Mouse (Mus musculus) kidney, adult 2 months (tissue): Measurements from ENCODE around the gene Rbbp6. TPM values are rescaled to one million over a fixed set of nuclear protein-coding genes. Genes with fewer than 3 reads are reported as not detected.

Source experiments
- DNase-seq: peaks from one replicate; pipeline ENCODE4 v3.0.0; 2021
- H3K27ac ChIP-seq: fragments of 200-500 bp; 2 replicates; pipeline ENCODE4 v1.5.1; 2012; ENCODE audit warnings: low read depth, low read length, control low read depth, inconsistent platforms; ENCODE audit not compliant: insufficient read depth
- H3K27me3 ChIP-seq: fragments of 200-500 bp; replicated peaks from 2 replicates; pipeline ENCODE4 v1.6.1; 2012; ENCODE audit warnings: mild to moderate bottlenecking, moderate library complexity, low read length, inconsistent platforms; ENCODE audit not compliant: control insufficient read depth, insufficient read depth
- H3K36me3 ChIP-seq: fragments of 200-500 bp; 2 replicates; pipeline ENCODE4 v1.6.1; 2012; ENCODE audit warnings: mild to moderate bottlenecking, moderate library complexity, low read length, inconsistent platforms; ENCODE audit not compliant: control insufficient read depth, insufficient read depth
- H3K4me1 ChIP-seq: fragments of 200-500 bp; 2 replicates; pipeline ENCODE4 v1.6.1; 2011; ENCODE audit warnings: low read length; ENCODE audit not compliant: control insufficient read depth, insufficient read depth
- H3K4me3 ChIP-seq: fragments of 200-500 bp; 2 replicates; pipeline ENCODE4 v1.5.1; 2011; ENCODE audit warnings: mild to moderate bottlenecking, low read depth, low read length, control low read depth; ENCODE audit not compliant: insufficient read depth
- CTCF ChIP-seq: fragments of 200-500 bp; conservative IDR thresholded peaks from 2 replicates; pipeline ENCODE4 v1.5.1; 2011; ENCODE audit warnings: low read depth, mild to moderate bottlenecking, control low read depth, low read length, moderate library complexity, mixed read lengths; ENCODE audit not compliant: insufficient read depth, insufficient read length
- POLR2A ChIP-seq: fragments of 200-500 bp; IDR thresholded peaks from one replicate; pipeline ENCODE4 v1.6.1; 2011; ENCODE audit warnings: low read depth, low read length, control low read depth
- WGBS: fragments of 180-500 bp; shearing (Covaris S2); methylation state at CpG from one replicate; pipeline ENCODE4 v1.1.7; 2018; 5-methylcytosine and 5-hydroxymethylcytosine counted together
- polyA plus RNA-seq: library from polyadenylated mRNA; depleted of rRNA; stranded (reverse); fragments of >200 nt; gene quantifications from 2 replicates; pipeline ENCODE4 v1.2.3, GENCODE M21; 2012

Gene Rbbp6
- polyA plus RNA-seq, 1 experiment = 11.1 TPM

DNA sequence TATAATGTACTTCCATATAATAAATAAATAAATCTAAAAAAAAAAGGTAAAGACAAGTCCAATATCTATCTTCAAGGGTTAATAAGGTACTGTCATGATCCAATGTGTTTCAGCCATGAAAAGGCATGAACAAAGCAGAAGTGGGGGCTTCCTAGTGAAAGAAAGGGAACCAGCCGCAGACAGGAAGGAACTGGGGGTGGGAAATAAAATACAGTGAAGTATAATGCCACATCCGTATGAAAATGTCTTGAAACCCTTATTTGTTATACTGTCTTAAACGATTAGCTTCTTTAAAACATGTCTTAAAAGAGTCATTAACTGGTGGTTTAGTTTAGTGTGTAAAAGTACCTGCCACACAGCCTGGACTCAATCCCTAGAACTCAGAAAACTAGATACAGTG lies 26.3 kb upstream of the Rbbp6 start:
- Histone ChIP-seq H3K36me3 (no peaks in the 10 kb centered on the region), H3K4me1 (no peaks in the 10 kb centered on the region), H3K27ac (no peak overlapping the region), H3K27me3 (no peaks in the 10 kb centered on the region), H3K4me3 (no peak overlapping the region)
- WGBS = 70% methylated on average over 3 of the region's 3 CpGs
- TF ChIP-seq CTCF (no peak), POLR2A (no peak)
- no peak for DNase-seq

DNA sequence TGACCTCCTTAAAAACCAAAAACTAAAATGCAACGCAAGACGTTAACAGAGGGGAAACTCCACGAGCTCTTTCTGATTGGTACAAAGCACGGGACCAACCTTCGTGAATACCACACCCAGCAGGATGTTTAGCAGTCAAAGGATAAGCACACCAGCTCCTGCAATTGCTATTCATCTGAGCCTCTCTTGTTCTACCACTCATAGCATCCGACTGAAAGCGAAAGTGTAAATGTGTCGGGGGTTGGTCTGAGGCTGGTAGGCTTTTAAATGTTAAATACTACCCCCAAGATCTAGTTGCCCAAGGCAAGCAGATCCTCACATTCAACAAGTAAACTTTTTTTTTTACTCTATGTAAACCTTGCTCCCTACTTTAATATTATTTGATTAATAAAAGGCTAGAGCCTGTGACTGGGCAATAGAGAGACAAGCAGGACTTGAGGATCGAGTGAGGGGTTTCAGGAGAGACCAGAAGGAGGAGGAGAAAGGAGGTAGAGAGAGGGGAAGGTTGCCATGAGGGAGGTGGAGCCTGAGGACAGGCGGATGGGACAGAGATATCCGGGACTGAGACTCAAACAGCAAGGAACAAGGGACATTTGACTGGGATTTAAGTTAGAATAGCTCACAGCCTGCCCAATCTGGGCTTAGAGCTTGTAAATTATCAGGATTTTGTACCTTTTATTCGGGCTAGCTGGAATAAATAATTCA lies 25.0 kb upstream of the Rbbp6 start:
- no peaks in the 10 kb centered on the region for H3K27me3 ChIP-seq
- no peaks in the 10 kb centered on the region for H3K36me3 ChIP-seq
- no peak for DNase-seq
- 15% methylated on average over 12 of the region's 12 CpGs for WGBS
- no peak for TF ChIP-seq POLR2A
- no peak for TF ChIP-seq CTCF
- no peaks in the 10 kb centered on the region for H3K4me1 ChIP-seq
- no peak overlapping the region for H3K4me3 ChIP-seq
- H3K27ac ChIP-seq = no peak overlapping the region

DNA sequence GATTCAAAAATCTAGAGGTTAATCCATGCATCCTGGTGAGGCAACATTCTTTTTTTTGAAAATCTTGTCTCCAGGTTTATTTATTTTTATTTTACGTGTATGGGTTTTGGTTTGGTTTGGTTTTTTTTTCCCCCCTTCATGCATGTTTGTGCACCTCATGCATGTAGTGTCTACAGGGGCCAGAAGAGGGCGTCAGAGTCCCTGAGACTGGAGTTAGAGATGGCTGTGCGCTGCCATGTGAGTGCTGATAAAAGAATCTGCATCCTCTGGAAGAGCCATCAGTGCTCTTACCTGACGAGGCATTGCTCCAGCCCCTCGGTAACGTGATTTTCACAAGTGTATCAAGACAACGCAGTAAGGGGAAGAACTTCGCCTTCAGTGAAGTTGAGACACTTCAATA lies 23.4 kb upstream of the Rbbp6 start:
- no peak overlapping the region for H3K27ac ChIP-seq
- H3K36me3 ChIP-seq = no peaks in the 10 kb centered on the region
- no peak overlapping the region for H3K4me3 ChIP-seq
- TF ChIP-seq CTCF = 0 out of 2 replicates have a peak, but pooled peaks have one; percentile 2
- no peak for TF ChIP-seq POLR2A
- H3K4me1 ChIP-seq = no peaks in the 10 kb centered on the region
- WGBS = 93% methylated on average over 8 of the region's 8 CpGs
- H3K27me3 ChIP-seq = no peaks in the 10 kb centered on the region
- no peak for DNase-seq

DNA sequence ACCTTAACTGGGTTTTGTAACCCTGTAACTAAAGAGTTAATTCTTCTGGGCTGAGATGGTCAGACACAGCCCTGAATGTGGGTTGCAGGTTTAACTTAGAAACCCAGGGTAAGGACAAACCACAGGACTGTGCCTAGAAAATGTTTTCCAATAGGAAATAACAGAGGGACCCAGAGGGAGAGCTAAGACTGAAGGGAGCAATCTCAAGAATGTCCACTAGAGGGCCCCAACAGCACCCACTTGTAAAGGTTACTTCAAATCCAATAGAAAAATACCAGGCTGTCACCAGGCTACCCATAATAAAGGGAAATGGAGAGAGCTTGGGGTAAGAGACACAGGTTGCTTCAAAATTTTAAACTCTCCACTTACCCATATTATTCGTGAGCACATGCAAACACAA lies 20.3 kb upstream of the Rbbp6 start:
- peak; percentile 82 for DNase-seq

DNA sequence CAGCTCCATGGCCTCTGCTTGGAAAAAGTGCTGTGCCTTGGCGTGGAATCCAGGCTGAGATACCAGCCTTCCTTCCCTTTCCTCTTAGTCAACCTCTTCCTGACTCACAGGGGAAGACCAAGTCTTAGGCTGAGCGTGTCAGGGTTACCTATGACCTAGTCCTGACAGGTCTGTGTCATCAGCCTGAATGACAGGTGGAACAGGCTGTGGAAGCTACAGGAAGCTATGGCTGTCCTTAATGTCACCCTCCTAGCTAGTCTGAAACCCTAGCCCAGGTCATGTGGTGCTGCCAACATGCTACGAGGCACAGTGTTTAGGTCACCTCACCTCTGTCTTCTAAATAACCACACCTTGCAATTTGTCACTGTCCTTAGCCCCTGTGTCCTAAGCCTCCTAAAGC lies 16.2 kb upstream of the Rbbp6 start:
- 69% methylated on average over 3 of the region's 3 CpGs for WGBS
- Histone ChIP-seq H3K27ac (no peak overlapping the region), H3K36me3 (no peaks in the 10 kb centered on the region), H3K4me3 (no peak overlapping the region), H3K4me1 (no peaks in the 10 kb centered on the region), H3K27me3 (no peaks in the 10 kb centered on the region)
- DNase-seq = no peak
- TF ChIP-seq POLR2A (no peak), CTCF (no peak)

More for the DNA sequence above, 20.3 kb upstream of the Rbbp6 start:
- Histone ChIP-seq H3K27ac (no peak overlapping the region), H3K4me1 (no peaks in the 10 kb centered on the region), H3K4me3 (no peak overlapping the region), H3K27me3 (no peaks in the 10 kb centered on the region), H3K36me3 (no peaks in the 10 kb centered on the region)
- WGBS = 2% methylated on average over 1 of the region's 1 CpGs
- TF ChIP-seq POLR2A (no peak), CTCF (peak; percentile 51)

DNA sequence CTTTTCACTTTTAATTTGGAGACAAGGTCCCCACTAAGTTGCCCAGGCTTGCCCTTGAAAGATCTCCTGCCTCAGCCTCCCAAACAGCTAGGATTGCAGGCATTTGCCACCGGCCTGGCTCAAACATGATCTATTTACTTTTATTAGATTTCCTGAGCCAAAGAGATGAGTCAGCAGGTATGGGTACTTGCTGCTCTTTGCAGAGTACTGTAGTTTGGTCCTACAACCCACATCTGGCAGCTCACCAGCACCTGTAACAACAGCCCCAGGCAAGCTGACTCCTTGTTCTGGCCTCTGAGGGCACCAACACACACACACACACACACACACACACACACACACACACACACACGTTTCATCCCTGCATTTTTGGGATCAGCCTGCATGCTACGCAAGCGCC lies 14.0 kb upstream of the Rbbp6 start:
- H3K27me3 ChIP-seq = no peaks in the 10 kb centered on the region
- TF ChIP-seq POLR2A (no peak), CTCF (no peak)
- no peaks in the 10 kb centered on the region for H3K4me1 ChIP-seq
- H3K36me3 ChIP-seq = no peaks in the 10 kb centered on the region
- H3K27ac ChIP-seq = no peak overlapping the region
- no peak overlapping the region for H3K4me3 ChIP-seq
- 67% methylated on average over 4 of the region's 4 CpGs for WGBS
- DNase-seq = no peak

DNA sequence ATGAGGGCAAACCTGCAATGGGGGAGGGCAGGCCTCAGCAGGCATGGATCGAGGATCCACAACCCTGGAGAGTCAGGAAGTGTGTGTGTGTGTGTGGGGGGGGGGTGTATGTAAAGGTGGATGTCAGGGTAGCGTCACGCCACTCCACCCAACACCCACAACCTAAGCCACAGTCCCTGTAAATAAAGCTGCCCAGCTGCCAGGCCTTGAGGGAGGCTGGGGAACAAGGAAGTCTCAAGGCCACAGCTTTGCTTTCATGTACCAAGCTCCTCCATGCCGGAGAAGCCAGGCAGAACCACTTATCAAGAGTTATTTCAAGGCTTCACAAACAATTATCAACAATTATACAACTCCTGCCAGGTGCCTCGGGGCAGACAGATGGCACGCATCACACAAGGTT lies 13.4 kb upstream of the Rbbp6 start:
- 60% methylated on average over 6 of the region's 6 CpGs for WGBS
- H3K4me1 ChIP-seq = no peaks in the 10 kb centered on the region
- no peak overlapping the region for H3K4me3 ChIP-seq
- no peak overlapping the region for H3K27ac ChIP-seq
- no peak for DNase-seq
- TF ChIP-seq POLR2A = no peak
- no peak for TF ChIP-seq CTCF
- no peaks in the 10 kb centered on the region for H3K27me3 ChIP-seq
- no peaks in the 10 kb centered on the region for H3K36me3 ChIP-seq

DNA sequence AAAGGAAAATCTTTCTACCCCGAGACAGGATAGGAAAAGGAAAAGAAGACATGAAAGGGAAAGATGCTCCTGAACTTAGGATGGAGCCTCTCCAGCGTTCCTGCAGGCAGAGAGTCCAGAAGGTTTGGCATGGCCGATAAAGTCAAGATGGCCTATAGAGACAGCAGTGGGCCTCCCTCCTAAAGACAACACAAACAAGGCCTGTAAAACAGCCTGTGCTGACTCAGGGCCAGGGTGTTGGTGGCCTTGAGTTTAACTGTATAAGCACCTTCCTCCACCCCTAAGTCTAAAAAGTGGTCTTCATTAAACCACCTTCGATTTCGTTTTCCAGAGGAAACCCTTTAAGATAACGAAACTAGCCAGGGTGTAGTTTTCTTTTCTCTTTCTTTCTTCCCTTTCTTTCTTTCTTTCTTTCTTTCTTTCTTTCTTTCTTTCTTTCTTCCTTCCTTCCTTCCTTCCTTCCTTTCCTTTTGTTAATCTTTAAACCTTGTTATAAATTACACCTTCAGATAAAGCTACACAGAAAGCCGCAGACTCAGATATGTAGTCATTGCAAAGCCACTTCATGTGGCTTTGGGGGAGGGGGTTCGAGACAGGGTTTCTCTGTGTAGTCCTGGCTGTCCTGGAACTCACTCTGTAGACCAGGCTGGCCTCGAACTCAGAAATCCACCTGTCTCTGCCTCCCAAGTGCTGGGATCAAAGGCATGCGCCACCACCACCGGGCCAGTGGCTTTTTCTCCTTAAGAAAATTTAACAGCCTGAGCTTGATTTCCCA lies 10.8 kb upstream of the Rbbp6 start:
- H3K4me1 ChIP-seq = no peaks in the 10 kb centered on the region
- no peaks in the 10 kb centered on the region for H3K36me3 ChIP-seq
- 85% methylated on average over 11 of the region's 11 CpGs for WGBS
- no peaks in the 10 kb centered on the region for H3K27me3 ChIP-seq
- no peak overlapping the region for H3K4me3 ChIP-seq
- no peak for DNase-seq
- H3K27ac ChIP-seq = no peak overlapping the region
- no peak for TF ChIP-seq CTCF
- no peak for TF ChIP-seq POLR2A
